ENCODE assay signal across 13 mouse cellular contexts in the genomic region with DNA sequence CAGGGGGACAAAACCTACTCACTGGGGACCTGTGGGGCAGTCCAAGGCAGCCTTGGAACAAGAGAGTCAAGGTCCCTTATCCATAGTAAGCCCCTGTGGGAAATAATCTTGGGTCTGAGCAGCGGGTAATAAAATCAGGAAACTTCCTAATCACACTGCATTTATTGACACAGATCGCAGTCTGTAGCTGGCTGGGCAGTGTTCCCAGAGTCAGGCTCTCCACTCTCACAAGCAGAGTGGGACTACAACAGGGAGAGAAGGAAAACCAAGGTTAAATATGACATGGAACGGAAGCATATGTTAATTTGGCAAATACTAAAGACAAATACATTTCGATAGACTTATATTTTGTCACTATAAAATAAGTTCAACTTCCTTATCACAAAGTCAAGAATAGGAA.
DNase-seq lines count a peak whose midpoint lies in the region; ATAC-seq and TF ChIP-seq lines count a peak whose summit lies in the region.
"Had no signal": no experiment of that assay in that cellular context is flagged by ENCODE, and none has a peak within 500 bp of the region (broad histone marks: within the 10 kb centered on the region; RNA-seq: fewer than 3 reads in every experiment).

No protein-coding gene starts in this region.

- no peak for ATAC-seq in hindbrain, embryonic 16.5 days
- 0 out of 2 replicates have a peak, but pooled peaks have one; percentile 14 for ATAC-seq in stomach, embryonic 14.5 days (ENCODE audit: insufficient number of reproducible peaks, insufficient read depth, low FRiP score, low read depth)
- ATAC-seq in stomach, postnatal 0 days (ENCODE audit: low FRiP score, low TSS enrichment), result no peak
- no peak for ATAC-seq in hindbrain, postnatal 0 days

- H3K27me3 ChIP-seq in hindbrain, embryonic 10.5 days (ENCODE audit: insufficient read depth, poor library complexity, severe bottlenecking), result no peaks in the 10 kb centered on the region
- H3K27me3 ChIP-seq in hindbrain, embryonic 16.5 days (replicated peaks; ENCODE audit: control insufficient read depth, insufficient read depth, low read length), result no peaks in the 10 kb centered on the region
- no peaks in the 10 kb centered on the region for H3K27me3 ChIP-seq in stomach, embryonic 14.5 days (ENCODE audit: control insufficient read depth, insufficient read depth, low read length)
- no peaks in the 10 kb centered on the region for H3K27me3 ChIP-seq in stomach, postnatal 0 days (ENCODE audit: control insufficient read depth, insufficient read depth, low read length)
- H3K27me3 ChIP-seq in hindbrain, postnatal 0 days (ENCODE audit: insufficient read depth, low read length), result no peaks in the 10 kb centered on the region
- H3K27me3 ChIP-seq: CH12.LX had no signal

- no peak for TF ChIP-seq EP300 in stomach, postnatal 0 days (optimal IDR thresholded peaks at IDR 0.05)

- H3K4me2 ChIP-seq in hindbrain, embryonic 16.5 days (ENCODE audit: low read length), result no peak overlapping the region
- no peak overlapping the region for H3K4me2 ChIP-seq in stomach, embryonic 14.5 days (replicated peaks; ENCODE audit: low read depth, low read length)
- no peak overlapping the region for H3K4me2 ChIP-seq in stomach, postnatal 0 days (replicated peaks; ENCODE audit: low read depth)
- no peak overlapping the region for H3K4me2 ChIP-seq in hindbrain, postnatal 0 days (ENCODE audit: low read depth, low read length)

- H3K36me3 ChIP-seq in hindbrain, embryonic 10.5 days, result no peaks in the 10 kb centered on the region
- no peaks in the 10 kb centered on the region for H3K36me3 ChIP-seq in hindbrain, embryonic 16.5 days (ENCODE audit: control insufficient read depth, insufficient read depth, low read length)
- H3K36me3 ChIP-seq in stomach, embryonic 14.5 days (ENCODE audit: control insufficient read depth, insufficient read depth, low read length), result no peaks in the 10 kb centered on the region
- no peaks in the 10 kb centered on the region for H3K36me3 ChIP-seq in stomach, postnatal 0 days (ENCODE audit: control insufficient read depth, insufficient read depth, low read length)
- no peaks in the 10 kb centered on the region for H3K36me3 ChIP-seq in hindbrain, postnatal 0 days (ENCODE audit: insufficient read depth, low read length)

- no peaks in the 10 kb centered on the region for H3K9me3 ChIP-seq in hindbrain, embryonic 10.5 days
- no peaks in the 10 kb centered on the region for H3K9me3 ChIP-seq in hindbrain, embryonic 16.5 days (ENCODE audit: control insufficient read depth, low read length)
- no peaks in the 10 kb centered on the region for H3K9me3 ChIP-seq in stomach, embryonic 14.5 days (ENCODE audit: control insufficient read depth, low read depth, low read length)
- H3K9me3 ChIP-seq in stomach, postnatal 0 days (ENCODE audit: control insufficient read depth, low read length), result no peaks in the 10 kb centered on the region
- no peaks in the 10 kb centered on the region for H3K9me3 ChIP-seq in hindbrain, postnatal 0 days (ENCODE audit: low read length)

- no peak for DNase-seq in hindbrain, embryonic 10.5 days (ENCODE audit: low spot score)
- no peak for DNase-seq in stomach, postnatal 0 days (ENCODE audit: low spot score)
- DNase-seq in hindbrain, postnatal 0 days (ENCODE audit: low spot score), result peak; percentile 10
- DNase-seq in urinary bladder, postnatal 4 days (ENCODE audit: low spot score in 2 of 2), result no peak
- no peak for DNase-seq in lung, postnatal 25 days (ENCODE audit: low spot score)
- DNase-seq: adrenal gland, adult 8-10 months; heart, adult 11 months; right cerebral cortex, adult 18-20 months; thymus, postnatal 4 days had no signal

- H3K4me3 ChIP-seq in hindbrain, embryonic 10.5 days, result no peak overlapping the region
- H3K4me3 ChIP-seq in hindbrain, embryonic 16.5 days (ENCODE audit: low read length), result no peak overlapping the region
- H3K4me3 ChIP-seq in stomach, embryonic 14.5 days (ENCODE audit: low read depth, low read length), result no peak overlapping the region
- no peak overlapping the region for H3K4me3 ChIP-seq in stomach, postnatal 0 days (ENCODE audit: low read depth, low read length)
- H3K4me3 ChIP-seq in hindbrain, postnatal 0 days (ENCODE audit: low read length), result no peak overlapping the region

- H3K27ac ChIP-seq in hindbrain, embryonic 10.5 days, result peak overlapping the region; percentile 75
- H3K27ac ChIP-seq in hindbrain, embryonic 16.5 days (ENCODE audit: low read depth, low read length), result no peak overlapping the region
- H3K27ac ChIP-seq in stomach, embryonic 14.5 days (ENCODE audit: low read length), result no peak overlapping the region
- H3K27ac ChIP-seq in stomach, postnatal 0 days (replicated peaks), result no peak overlapping the region
- no peak overlapping the region for H3K27ac ChIP-seq in hindbrain, postnatal 0 days
- H3K27ac ChIP-seq: liver, embryonic 14.5 days had no signal

- TF ChIP-seq CTCF in stomach, postnatal 0 days (IDR thresholded peaks at IDR 0.05; ENCODE audit: low read depth), result no peak
- no peak for TF ChIP-seq CTCF in hindbrain, postnatal 0 days (IDR thresholded peaks at IDR 0.05; ENCODE audit: low read depth)

- H3K9ac ChIP-seq in hindbrain, embryonic 16.5 days (ENCODE audit: low read depth, low read length), result no peak overlapping the region
- no peak overlapping the region for H3K9ac ChIP-seq in stomach, embryonic 14.5 days (replicated peaks; ENCODE audit: low read depth, low read length)
- H3K9ac ChIP-seq in stomach, postnatal 0 days (ENCODE audit: low read length), result no peak overlapping the region
- H3K9ac ChIP-seq in hindbrain, postnatal 0 days (replicated peaks; ENCODE audit: low read length), result no peak overlapping the region
- H3K9ac ChIP-seq: liver, embryonic 14.5 days had no signal

- peaks cover 24% of the 10 kb centered on the region for H3K4me1 ChIP-seq in hindbrain, embryonic 10.5 days (replicated peaks)
- H3K4me1 ChIP-seq in hindbrain, embryonic 16.5 days (ENCODE audit: control insufficient read depth, insufficient read depth, low read depth, low read length), result peaks cover 12% of the 10 kb centered on the region; the same call in 1 of the 2 replicates
- no peaks in the 10 kb centered on the region for H3K4me1 ChIP-seq in stomach, embryonic 14.5 days (ENCODE audit: control insufficient read depth, insufficient read depth, low read length)
- no peaks in the 10 kb centered on the region for H3K4me1 ChIP-seq in stomach, postnatal 0 days (replicated peaks; ENCODE audit: control insufficient read depth, insufficient read depth)
- H3K4me1 ChIP-seq in hindbrain, postnatal 0 days (ENCODE audit: insufficient read depth, low read length), result no peaks in the 10 kb centered on the region

- 83% methylated on average over 4 of the region's 4 CpGs for WGBS in hindbrain, embryonic 10.5 days
- WGBS in hindbrain, embryonic 16.5 days, result 61% methylated on average over 4 of the region's 4 CpGs
- 71% methylated on average over 4 of the region's 4 CpGs for WGBS in stomach, embryonic 14.5 days
- WGBS in stomach, postnatal 0 days, result 48% methylated on average over 4 of the region's 4 CpGs
- WGBS in hindbrain, postnatal 0 days, result 48% methylated on average over 4 of the region's 4 CpGs
